Mouse (Mus musculus) neural tube, embryonic 11.5 days (tissue): ENCODE data around the gene Rrp15. TPM values are rescaled to one million over a fixed set of nuclear protein-coding genes. Genes with fewer than 3 reads are reported as not detected.

Experiments
- ATAC-seq: fragments of 200-750 bp; cut with Nextera tagmentation; 2 replicates; pipeline ENCODE4 v1.8.0; 2017; ENCODE audit warnings: moderate number of reproducible peaks, mild to moderate bottlenecking, moderate TSS enrichment, moderate library complexity; ENCODE audit not compliant: insufficient read depth, low FRiP score, low TSS enrichment
- DNase-seq: peaks from one replicate; pipeline ENCODE4 v3.0.0-alpha.2; 2015; ENCODE audit warnings: low spot score
- H3K27ac ChIP-seq: fragments of 300-500 bp; sonication (generic); 2 replicates; pipeline ENCODE4 v1.5.1; 2014; ENCODE audit warnings: low read depth, mild to moderate bottlenecking, low read length
- H3K27me3 ChIP-seq: fragments of 300-500 bp; sonication (generic); 2 replicates; pipeline ENCODE4 v1.6.1; 2014; ENCODE audit warnings: mild to moderate bottlenecking, low read length, mixed read lengths; ENCODE audit not compliant: control insufficient read depth, insufficient read depth
- H3K36me3 ChIP-seq: fragments of 300-500 bp; sonication (generic); 2 replicates; pipeline ENCODE4 v1.6.1; 2014; ENCODE audit warnings: mild to moderate bottlenecking, low read length, moderate library complexity, mixed read lengths; ENCODE audit not compliant: control insufficient read depth, insufficient read depth
- H3K4me1 ChIP-seq: fragments of 300-500 bp; sonication (generic); 2 replicates; pipeline ENCODE4 v1.6.1; 2014; ENCODE audit warnings: low read length, mixed read lengths; ENCODE audit not compliant: control insufficient read depth, insufficient read depth
- H3K4me2 ChIP-seq: fragments of 300-500 bp; sonication (generic); 2 replicates; pipeline ENCODE4 v1.6.1; 2014; ENCODE audit warnings: low read depth, mild to moderate bottlenecking, moderate library complexity
- H3K4me3 ChIP-seq: fragments of 300-500 bp; sonication (generic); 2 replicates; pipeline ENCODE4 v1.5.1; 2014; ENCODE audit warnings: low read depth, low read length
- H3K9ac ChIP-seq: fragments of 300-500 bp; sonication (generic); 2 replicates; pipeline ENCODE4 v1.6.1; 2014; ENCODE audit warnings: mild to moderate bottlenecking, low read length
- H3K9me3 ChIP-seq: fragments of 300-500 bp; sonication (generic); 2 replicates; pipeline ENCODE4 v1.6.1; 2016; ENCODE audit warnings: low read length; ENCODE audit not compliant: control insufficient read depth
- WGBS: fragments of 180-500 bp; shearing (Covaris S2); extraction: QIAGEN DNeasy Blood & Tissue Kit; methylation state at CpG from one replicate; pipeline ENCODE4 v1.1.7; 2014; 5-methylcytosine and 5-hydroxymethylcytosine counted together
- polyA plus RNA-seq: library from polyadenylated mRNA; unstranded; fragments of >200 nt; fragmentation: Nextera tagmentation; extraction: Ambion mirVana; gene quantifications from 2 replicates; pipeline ENCODE4 v1.2.1, GENCODE M21; 2014

Rrp15 gene
- polyA plus RNA-seq, 1 experiment from 2014 or later = 59.0 TPM

DNA sequence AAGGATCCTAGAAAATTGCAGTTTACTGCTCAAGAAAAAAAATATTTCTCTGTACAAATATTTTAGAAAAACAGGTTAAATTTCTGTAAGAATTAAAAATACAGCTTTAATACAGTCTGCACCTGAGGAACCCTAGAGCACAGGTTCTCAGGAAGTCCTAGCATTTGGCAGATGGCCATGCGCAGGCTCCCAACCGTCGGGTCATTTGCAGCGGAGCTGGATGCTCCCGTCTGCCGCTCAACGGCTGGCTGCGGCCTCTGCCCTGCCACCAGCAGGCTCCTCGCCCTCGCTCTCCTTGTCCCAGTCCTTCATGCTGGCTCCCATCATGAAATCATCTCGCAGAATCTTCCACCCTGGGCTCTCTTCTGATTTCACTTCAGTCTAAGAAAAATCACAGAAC lies 28.0 kb downstream of the Rrp15 start:
- Histone ChIP-seq H3K4me3 (no peak overlapping the region), H3K4me1 (no peaks in the 10 kb centered on the region), H3K36me3 (no peaks in the 10 kb centered on the region), H3K9ac (no peak overlapping the region), H3K27me3 (no peaks in the 10 kb centered on the region), H3K9me3 (no peaks in the 10 kb centered on the region), H3K4me2 (no peak overlapping the region), H3K27ac (no peak overlapping the region)
- 95% methylated on average over 11 of the region's 11 CpGs for WGBS
- ATAC-seq (no peak), DNase-seq (no peak)

DNA sequence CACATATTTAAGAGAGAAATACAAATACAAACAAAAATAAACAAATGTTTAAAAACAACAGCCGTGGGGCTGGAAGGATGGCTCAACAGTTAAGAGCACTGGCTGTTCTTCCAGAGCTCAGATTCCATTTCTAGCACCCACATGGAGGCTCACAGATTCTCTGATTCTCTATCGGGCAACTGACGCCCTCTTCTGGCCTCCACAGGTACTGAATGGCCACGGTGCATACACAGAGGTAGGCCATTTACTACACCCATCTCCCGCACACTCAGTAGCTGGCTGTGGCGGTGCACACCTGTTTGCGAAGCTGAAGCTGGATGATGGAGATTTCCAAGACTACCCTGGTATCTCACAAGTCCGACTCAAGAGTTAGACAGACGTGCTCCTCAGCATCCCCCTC lies 29.4 kb downstream of the Rrp15 start:
- H3K27me3 ChIP-seq = no peaks in the 10 kb centered on the region
- no peaks in the 10 kb centered on the region for H3K4me1 ChIP-seq
- H3K9ac ChIP-seq = no peak overlapping the region
- H3K4me2 ChIP-seq = no peak overlapping the region
- no peak overlapping the region for H3K27ac ChIP-seq
- H3K4me3 ChIP-seq = no peak overlapping the region
- DNase-seq = no peak
- WGBS = 92% methylated on average over 9 of the region's 9 CpGs
- ATAC-seq = no peak
- H3K9me3 ChIP-seq = no peaks in the 10 kb centered on the region
- no peaks in the 10 kb centered on the region for H3K36me3 ChIP-seq

DNA sequence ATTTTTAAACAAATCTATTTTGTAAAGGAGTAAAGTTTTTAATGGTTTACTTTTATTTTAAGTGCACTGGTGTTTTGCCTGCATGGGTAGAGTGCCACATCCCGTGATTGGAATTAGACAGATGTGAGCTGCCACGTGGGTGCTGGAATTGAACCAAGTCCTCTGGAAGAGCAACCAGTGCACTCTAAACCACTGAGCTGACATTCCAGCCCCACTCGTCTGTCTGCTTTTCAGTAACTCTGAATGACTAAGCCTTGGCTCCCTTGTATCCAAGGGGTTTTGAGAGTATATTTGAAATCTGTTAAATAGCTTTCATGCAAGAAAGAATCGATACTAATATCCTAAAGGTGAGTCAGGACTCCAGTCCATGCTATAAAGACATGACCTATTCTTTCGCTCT lies 30.3 kb downstream of the Rrp15 start:
- Histone ChIP-seq H3K27ac (no peak overlapping the region), H3K9ac (no peak overlapping the region), H3K4me2 (no peak overlapping the region), H3K36me3 (no peaks in the 10 kb centered on the region), H3K9me3 (no peaks in the 10 kb centered on the region), H3K4me1 (no peaks in the 10 kb centered on the region), H3K4me3 (no peak overlapping the region), H3K27me3 (no peaks in the 10 kb centered on the region)
- DNase-seq (no peak), ATAC-seq (no peak)
- WGBS = 91% methylated on average over 5 of the region's 5 CpGs

DNA sequence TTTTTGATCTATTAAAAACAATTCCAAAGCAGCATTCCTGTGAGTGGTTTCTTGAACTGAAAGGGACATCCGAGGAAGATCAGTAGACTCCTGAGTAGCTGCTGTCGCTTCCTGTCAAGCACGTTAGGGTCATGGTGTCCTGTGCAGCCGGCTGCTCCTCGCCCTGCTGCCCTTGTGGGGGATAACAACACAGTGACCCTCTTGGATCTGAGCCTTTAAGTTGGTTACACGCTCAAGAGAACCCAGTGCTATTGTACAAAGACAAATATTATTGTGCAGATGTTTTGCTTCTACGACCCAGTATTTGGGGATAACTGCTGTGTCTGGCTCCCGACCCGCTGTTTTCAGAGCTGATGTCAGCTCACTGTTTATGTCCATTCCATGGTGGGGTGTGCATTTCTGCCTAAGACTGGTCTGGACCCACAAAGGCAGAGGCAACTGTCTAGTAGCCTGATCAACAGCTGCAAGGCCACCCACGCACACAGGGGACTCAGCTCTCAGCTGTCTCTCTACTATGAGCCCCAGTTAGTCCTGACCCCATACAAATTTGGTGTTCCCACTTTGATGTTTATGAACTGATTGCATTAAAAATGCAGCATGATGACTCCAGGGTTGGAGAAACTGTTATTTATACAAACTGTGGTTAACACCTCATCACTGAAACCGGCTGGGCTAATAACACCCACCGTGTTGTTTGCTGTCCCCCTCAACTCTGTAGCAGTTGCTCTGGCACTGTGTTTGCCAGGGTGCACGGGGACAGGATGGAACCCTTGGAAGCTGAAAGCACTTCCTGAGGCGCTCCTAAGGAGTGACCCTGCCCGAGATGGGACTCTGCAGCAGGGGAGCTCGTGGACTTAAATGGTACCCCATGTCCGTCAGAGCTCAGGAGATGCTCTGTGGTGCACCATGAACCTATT lies 33.9 kb downstream of the Rrp15 start:
- Histone ChIP-seq H3K27ac (no peak overlapping the region), H3K9me3 (no peaks in the 10 kb centered on the region), H3K36me3 (no peaks in the 10 kb centered on the region), H3K9ac (no peak overlapping the region), H3K27me3 (no peaks in the 10 kb centered on the region), H3K4me3 (no peak overlapping the region), H3K4me2 (no peak overlapping the region), H3K4me1 (no peaks in the 10 kb centered on the region)
- ATAC-seq (no peak), DNase-seq (no peak)
- WGBS = 83% methylated on average over 17 of the region's 17 CpGs

DNA sequence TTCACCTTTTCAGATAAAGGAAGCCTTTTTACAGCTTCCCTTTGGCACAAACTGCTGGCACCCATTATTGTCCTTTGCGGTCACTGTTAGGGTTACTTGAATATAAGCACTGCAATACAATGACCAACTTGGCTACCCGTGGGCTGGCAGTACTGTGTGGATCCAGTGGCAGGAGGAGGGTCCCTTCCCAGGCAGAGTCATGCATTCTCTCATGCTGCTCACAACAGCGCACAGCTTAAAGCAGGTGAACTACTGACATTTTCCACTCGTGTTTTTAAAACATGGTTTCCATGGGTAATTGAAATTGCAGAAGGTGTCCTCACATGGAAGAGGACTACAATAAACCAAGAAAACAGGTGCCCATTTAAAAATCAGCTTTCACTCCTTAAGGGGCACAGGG lies 34.9 kb downstream of the Rrp15 start:
- DNase-seq = no peak
- H3K9ac ChIP-seq = no peak overlapping the region
- ATAC-seq = no peak
- no peaks in the 10 kb centered on the region for H3K27me3 ChIP-seq
- no peak overlapping the region for H3K27ac ChIP-seq
- no peak overlapping the region for H3K4me2 ChIP-seq
- WGBS = 82% methylated on average over 4 of the region's 4 CpGs
- H3K36me3 ChIP-seq = no peaks in the 10 kb centered on the region
- no peaks in the 10 kb centered on the region for H3K9me3 ChIP-seq
- H3K4me3 ChIP-seq = no peak overlapping the region
- no peaks in the 10 kb centered on the region for H3K4me1 ChIP-seq

DNA sequence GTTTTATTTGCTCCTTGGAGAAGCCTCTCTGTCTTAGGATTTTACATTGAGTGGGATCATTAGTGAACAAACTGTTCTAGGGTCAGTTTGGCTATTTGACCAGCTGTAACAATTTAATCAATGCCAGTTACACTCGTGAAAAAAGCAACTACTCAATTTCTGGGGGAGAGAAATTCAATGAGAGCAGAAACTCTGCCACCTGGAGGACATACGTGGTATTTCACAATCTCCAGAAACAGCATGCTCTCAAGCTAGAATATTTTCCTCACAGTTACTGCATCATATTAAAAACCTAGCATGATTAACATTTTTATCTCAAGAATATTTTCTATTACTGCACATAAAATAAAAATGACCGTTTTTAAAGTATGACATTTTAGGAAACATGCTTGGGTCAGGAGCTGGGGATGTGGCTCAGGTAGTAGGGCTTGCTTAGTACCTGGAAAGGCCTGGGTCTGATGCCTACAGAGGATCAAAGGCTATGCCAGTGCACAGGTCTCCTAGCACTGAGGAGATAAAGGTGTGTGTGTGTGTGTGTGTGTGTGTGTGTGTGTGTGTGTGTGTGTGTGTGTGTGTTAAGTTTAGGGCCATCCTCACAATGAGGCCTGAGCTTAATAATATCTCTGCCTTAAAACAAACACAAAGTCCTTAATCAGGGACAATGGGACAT lies 36.2 kb downstream of the Rrp15 start:
- Histone ChIP-seq H3K4me1 (no peaks in the 10 kb centered on the region), H3K4me3 (no peak overlapping the region), H3K27ac (no peak overlapping the region), H3K27me3 (no peaks in the 10 kb centered on the region), H3K36me3 (no peaks in the 10 kb centered on the region), H3K9ac (no peak overlapping the region), H3K9me3 (no peaks in the 10 kb centered on the region), H3K4me2 (no peak overlapping the region)
- ATAC-seq = no peak
- peak; percentile 60 for DNase-seq
- WGBS = 2% methylated on average over 3 of the region's 3 CpGs

DNA sequence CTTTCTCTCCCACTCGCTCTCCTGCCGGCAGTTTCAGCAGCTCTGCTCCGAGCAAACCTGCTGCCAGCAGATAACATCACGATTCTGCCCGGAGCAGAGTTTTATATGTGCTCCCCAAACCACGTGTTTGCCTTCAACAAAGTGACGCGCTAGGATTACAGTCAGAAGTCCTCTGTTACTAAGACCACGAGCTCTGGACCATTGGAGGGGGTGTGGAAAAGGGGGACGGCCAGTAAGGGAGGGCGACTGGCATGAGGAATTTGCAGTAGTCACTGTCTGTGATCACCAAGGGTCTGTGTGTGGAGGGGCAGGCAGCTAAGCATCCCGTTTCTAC lies 43.3 kb downstream of the Rrp15 start, which contains the start of gene Tgfb2:
Tgfb2 (minus strand) TSS at position 75 of the 334 bp plus-strand sequence.
- DNase-seq = peak; percentile 51
- Histone ChIP-seq H3K4me1 (no peaks in the 10 kb centered on the region), H3K27ac (peak within 1 kb of the TSS; percentile 49), H3K4me2 (peak within 1 kb of the TSS; percentile 90), H3K27me3 (no peaks in the 10 kb centered on the region; the same call in 1 of the 2 replicates), H3K9ac (peak within 1 kb of the TSS; percentile 81), H3K4me3 (peak within 1 kb of the TSS; percentile 61), H3K9me3 (no peaks in the 10 kb centered on the region), H3K36me3 (no peaks in the 10 kb centered on the region)
- ATAC-seq = peak; percentile 22
- WGBS = 1% methylated on average over 12 of the region's 12 CpGs

DNA sequence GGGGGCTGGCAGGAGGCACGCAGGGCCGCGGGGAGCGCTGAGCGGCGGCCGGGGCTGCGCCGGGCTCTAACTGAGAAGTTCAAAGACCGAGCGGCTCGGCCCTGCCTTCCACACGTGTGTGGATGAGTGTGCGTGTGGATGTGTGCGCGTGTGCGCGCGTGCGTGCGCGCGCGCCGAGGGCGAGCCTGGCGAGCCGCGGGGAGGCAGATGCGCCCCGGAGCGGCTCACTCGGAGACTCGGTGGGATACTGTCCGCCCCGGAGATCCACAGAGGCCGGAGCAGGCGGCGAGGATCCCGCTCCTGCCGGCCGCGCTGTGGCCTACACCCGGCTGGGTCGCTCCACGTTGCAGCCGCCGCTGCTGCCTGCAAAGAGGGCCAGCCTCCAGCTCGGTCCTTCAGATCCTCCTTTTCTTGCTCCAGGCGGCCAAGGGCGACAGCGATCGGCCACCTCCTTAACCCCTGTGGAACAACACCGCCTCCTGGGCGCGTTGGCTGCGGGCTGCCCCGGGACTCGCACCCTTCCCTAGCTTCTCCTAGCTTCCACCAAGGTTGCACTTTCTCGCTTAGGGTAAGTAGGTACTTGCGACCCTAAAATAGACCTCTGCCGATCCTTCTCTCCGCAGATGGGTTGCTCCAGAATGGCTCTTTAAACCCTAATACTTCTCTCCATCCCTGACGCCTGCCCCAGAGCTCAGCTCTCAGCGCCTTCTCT lies 43.8 kb downstream of the Rrp15 start:
- Histone ChIP-seq H3K36me3 (no peaks in the 10 kb centered on the region), H3K4me2 (peak overlapping the region; percentile 90), H3K4me3 (peak overlapping the region; percentile 61), H3K4me1 (no peaks in the 10 kb centered on the region), H3K27ac (peak overlapping the region; percentile 49), H3K27me3 (no peaks in the 10 kb centered on the region; the same call in 1 of the 2 replicates), H3K9me3 (no peaks in the 10 kb centered on the region), H3K9ac (peak overlapping the region; percentile 81)
- DNase-seq = peak; percentile 80
- under 1% methylated on average over 55 of the region's 65 CpGs for WGBS
- peak; percentile 75 for ATAC-seq
